Mouse (Mus musculus) heart, embryonic 16.5 days (tissue): ENCODE measurements around the gene Sfxn3. TPM values are rescaled to one million over a fixed set of nuclear protein-coding genes. Genes with fewer than 3 reads are reported as not detected.
A peak's percentile ranks its signal among the peaks of the same experiment; 100 is the strongest.
"Not testable (repeated sequence)": the region's sequence is repeated elsewhere in the genome, so short reads cannot be mapped to it uniquely, and the experiment has no call there.

ENCODE experiments used
- ATAC-seq: fragments of 200-750 bp; cut with Nextera tagmentation; replicated peaks from 2 replicates; pipeline ENCODE4 v1.8.0; 2017; ENCODE audit warnings: moderate number of reproducible peaks; ENCODE audit not compliant: insufficient read depth, low FRiP score; ENCODE audit errors: extremely low read depth
- H3K27ac ChIP-seq: fragments of 300-500 bp; sonication (generic); 2 replicates; pipeline ENCODE4 v1.5.1; 2014; ENCODE audit warnings: mild to moderate bottlenecking, low read length, control low read depth, moderate library complexity
- H3K27me3 ChIP-seq: fragments of 300-500 bp; sonication (generic); 2 replicates; pipeline ENCODE4 v1.6.1; 2014; ENCODE audit warnings: low read length, mixed read lengths; ENCODE audit not compliant: control insufficient read depth, insufficient read depth
- H3K36me3 ChIP-seq: fragments of 300-500 bp; sonication (generic); 2 replicates; pipeline ENCODE4 v1.6.1; 2014; ENCODE audit not compliant: control insufficient read depth, insufficient read depth
- H3K4me1 ChIP-seq: fragments of 300-500 bp; sonication (generic); 2 replicates; pipeline ENCODE4 v1.6.1; 2014; ENCODE audit warnings: low read length, mixed read lengths; ENCODE audit not compliant: control insufficient read depth, insufficient read depth
- H3K4me2 ChIP-seq: fragments of 300-500 bp; sonication (generic); 2 replicates; pipeline ENCODE4 v1.6.1; 2014; ENCODE audit warnings: low read depth, mild to moderate bottlenecking, control low read depth, low read length
- H3K4me3 ChIP-seq: fragments of 300-500 bp; sonication (generic); 2 replicates; pipeline ENCODE4 v1.5.1; 2014; ENCODE audit warnings: mild to moderate bottlenecking, control low read depth, low read length
- H3K9ac ChIP-seq: fragments of 300-500 bp; sonication (generic); 2 replicates; pipeline ENCODE4 v1.6.1; 2014; ENCODE audit warnings: low read length, control low read depth
- H3K9me3 ChIP-seq: fragments of 300-500 bp; sonication (generic); replicated peaks from 2 replicates; pipeline ENCODE4 v1.6.1; 2016; ENCODE audit warnings: low read length; ENCODE audit not compliant: control insufficient read depth
- WGBS: fragments of 180-500 bp; shearing (Covaris S2); extraction: QIAGEN DNeasy Blood & Tissue Kit; methylation state at CpG from one replicate; pipeline ENCODE4 v1.1.7; 2014; 5-methylcytosine and 5-hydroxymethylcytosine counted together
- polyA plus RNA-seq: library from polyadenylated mRNA; unstranded; fragments of >200 nt; fragmentation: Nextera tagmentation; extraction: Ambion mirVana; gene quantifications from 2 replicates; pipeline ENCODE4 v1.2.1, GENCODE M21; 2015

Gene Sfxn3
- polyA plus RNA-seq, 1 experiment from 2014 or later, result 16.2 TPM

- Histone ChIP-seq H3K4me3 (no peak overlapping the region), H3K9me3 (no peaks in the 10 kb centered on the region), H3K4me2 (no peak overlapping the region), H3K9ac (0 out of 2 replicates have a peak overlapping the region, but pooled peaks have one; percentile 13), H3K27ac (no peak overlapping the region), H3K36me3 (peaks cover 6% of the 10 kb centered on the region), H3K4me1 (peaks cover 26% of the 10 kb centered on the region), H3K27me3 (no peaks in the 10 kb centered on the region)
- no peak for ATAC-seq
- WGBS, result 40% methylated on average over 17 of the region's 17 CpGs
Observed at GRCm38 (mm10) chr19:45032570-45033332, 14.6 kb upstream of the Sfxn3 start.

GRCm38 (mm10) chr19:45036867-45037266, 10.4 kb upstream of the Sfxn3 start:
- Histone ChIP-seq H3K4me2 (no peak overlapping the region), H3K9me3 (no peaks in the 10 kb centered on the region), H3K4me1 (peaks cover 8% of the 10 kb centered on the region), H3K9ac (no peak overlapping the region), H3K36me3 (no peaks in the 10 kb centered on the region), H3K27ac (no peak overlapping the region), H3K27me3 (peaks cover 20% of the 10 kb centered on the region), H3K4me3 (no peak overlapping the region)
- WGBS, result 32% methylated on average over 16 of the region's 16 CpGs
- ATAC-seq, result no peak

- H3K9ac ChIP-seq, H3K4me3 ChIP-seq, ATAC-seq, H3K36me3 ChIP-seq, H3K4me1 ChIP-seq, H3K4me2 ChIP-seq, H3K27ac ChIP-seq, H3K9me3 ChIP-seq: not testable (repeated sequence)
- 86% methylated on average over 7 of the region's 7 CpGs for WGBS
- H3K27me3 ChIP-seq, result peaks cover 24% of the 10 kb centered on the region
Observed at GRCm38 (mm10) chr19:45038198-45038597, 9.1 kb upstream of the Sfxn3 start.

GRCm38 (mm10) chr19:45040214-45040613, 7.1 kb upstream of the Sfxn3 start:
- ATAC-seq, result no peak
- H3K36me3 ChIP-seq, result no peaks in the 10 kb centered on the region
- no peak overlapping the region for H3K9ac ChIP-seq
- H3K4me3 ChIP-seq, result no peak overlapping the region
- H3K27ac ChIP-seq, result no peak overlapping the region
- H3K4me1 ChIP-seq, result no peaks in the 10 kb centered on the region
- WGBS, result 40% methylated on average over 13 of the region's 13 CpGs
- H3K9me3 ChIP-seq, result no peaks in the 10 kb centered on the region
- no peak overlapping the region for H3K4me2 ChIP-seq
- peaks cover 40% of the 10 kb centered on the region for H3K27me3 ChIP-seq

GRCm38 (mm10) chr19:45044389-45044927, 2.8 kb upstream of the Sfxn3 start:
- Histone ChIP-seq H3K27ac (no peak overlapping the region), H3K36me3 (no peaks in the 10 kb centered on the region), H3K9ac (no peak overlapping the region), H3K4me3 (no peak overlapping the region), H3K9me3 (no peaks in the 10 kb centered on the region), H3K27me3 (peaks cover 47% of the 10 kb centered on the region), H3K4me1 (peaks cover 19% of the 10 kb centered on the region), H3K4me2 (no peak overlapping the region)
- no peak for ATAC-seq
- WGBS, result 61% methylated on average over 11 of the region's 11 CpGs

GRCm38 (mm10) chr19:45045236-45045635, 2.1 kb upstream of the Sfxn3 start:
- Histone ChIP-seq H3K4me3 (no peak overlapping the region), H3K4me1 (peaks cover 19% of the 10 kb centered on the region), H3K9me3 (no peaks in the 10 kb centered on the region), H3K27me3 (peaks cover 41% of the 10 kb centered on the region), H3K27ac (no peak overlapping the region), H3K9ac (no peak overlapping the region), H3K36me3 (no peaks in the 10 kb centered on the region), H3K4me2 (no peak overlapping the region)
- WGBS, result 37% methylated on average over 15 of the region's 15 CpGs
- no peak for ATAC-seq

- no peak for ATAC-seq
- Histone ChIP-seq H3K4me2 (peak within 1 kb of the TSS; percentile 91), H3K4me3 (peak within 1 kb of the TSS; percentile 68), H3K4me1 (peaks cover 19% of the 10 kb centered on the region), H3K27me3 (peaks cover 37% of the 10 kb centered on the region), H3K27ac (no peak within 1 kb of the TSS), H3K36me3 (peaks cover under 1% of the 10 kb centered on the region; the same call in 1 of the 2 replicates), H3K9me3 (no peaks in the 10 kb centered on the region), H3K9ac (peak within 1 kb of the TSS; percentile 78)
- whole genome bisulfite sequencing, result 70% methylated on average over 5 of the region's 5 CpGs
Observed at GRCm38 (mm10) chr19:45045651-45046050, 1.7 kb upstream of the Sfxn3 start, which contains the start of gene Pdzd7. Pdzd7 (minus strand) TSS chr19:45045717.

- no peaks in the 10 kb centered on the region for H3K9me3 ChIP-seq
Observed at GRCm38 (mm10) chr19:45046523-45047321, 581 bp upstream of the Sfxn3 start.

More at GRCm38 (mm10) chr19:45046523-45047321, 581 bp upstream of the Sfxn3 start:
- WGBS, result 3% methylated on average over 34 of the region's 34 CpGs
- Histone ChIP-seq H3K4me2 (peak overlapping the region; percentile 91), H3K9ac (peak overlapping the region; percentile 78), H3K36me3 (peaks cover 7% of the 10 kb centered on the region; the same call in 1 of the 2 replicates), H3K4me3 (peak overlapping the region; percentile 68), H3K4me1 (peaks cover 19% of the 10 kb centered on the region), H3K27ac (peak overlapping the region; percentile 93), H3K27me3 (peaks cover 31% of the 10 kb centered on the region)
- no peak for ATAC-seq
